Mouse (Mus musculus) embryonic facial prominence, embryonic 13.5 days (tissue): ENCODE measurements around the gene Fam50b. TPM values are rescaled to one million over a fixed set of nuclear protein-coding genes. Genes with fewer than 3 reads are reported as not detected.

Experiments
- ATAC-seq: fragments of 200-750 bp; cut with Nextera tagmentation; 2 replicates; pipeline ENCODE4 v1.8.0; 2017; ENCODE audit warnings: low read depth; ENCODE audit not compliant: insufficient number of reproducible peaks, insufficient read depth, low FRiP score, low TSS enrichment
- H3K27ac ChIP-seq: fragments of 300-500 bp; sonication (generic); 2 replicates; pipeline ENCODE4 v1.5.1; 2015; ENCODE audit warnings: moderate library complexity, mild to moderate bottlenecking, inconsistent platforms
- H3K27me3 ChIP-seq: fragments of 300-500 bp; sonication (generic); 2 replicates; pipeline ENCODE4 v1.6.1; 2015; ENCODE audit warnings: mild to moderate bottlenecking, inconsistent platforms
- H3K36me3 ChIP-seq: fragments of 300-500 bp; sonication (generic); 2 replicates; pipeline ENCODE4 v1.6.1; 2015; ENCODE audit warnings: mild to moderate bottlenecking, inconsistent platforms
- H3K4me1 ChIP-seq: fragments of 300-500 bp; sonication (generic); 2 replicates; pipeline ENCODE4 v1.6.1; 2015; ENCODE audit warnings: inconsistent platforms
- H3K4me2 ChIP-seq: fragments of 300-500 bp; sonication (generic); 2 replicates; pipeline ENCODE4 v1.6.1; 2015; ENCODE audit warnings: moderate library complexity, mild to moderate bottlenecking, inconsistent platforms
- H3K4me3 ChIP-seq: fragments of 300-500 bp; sonication (generic); 2 replicates; pipeline ENCODE4 v1.5.1; 2015; ENCODE audit warnings: mild to moderate bottlenecking, inconsistent platforms
- H3K9ac ChIP-seq: fragments of 300-500 bp; sonication (generic); 2 replicates; pipeline ENCODE4 v1.6.1; 2015; ENCODE audit warnings: mild to moderate bottlenecking, inconsistent platforms
- H3K9me3 ChIP-seq: fragments of 300-500 bp; sonication (generic); 2 replicates; pipeline ENCODE4 v1.6.1; 2016; ENCODE audit warnings: inconsistent platforms
- WGBS: fragments of 180-500 bp; shearing (Covaris S2); methylation state at CpG from one replicate; pipeline ENCODE4 v1.1.7; 2015; ENCODE audit warnings: mixed read lengths; 5-methylcytosine and 5-hydroxymethylcytosine counted together
- polyA plus RNA-seq: library from polyadenylated mRNA; unstranded; fragments of >200 nt; fragmentation: Nextera tagmentation; extraction: Ambion mirVana; gene quantifications from 2 replicates; pipeline ENCODE4 v1.2.1, GENCODE M21; 2015

The Fam50b gene
- polyA plus RNA-seq, result not detected in 2 replicates

DNA sequence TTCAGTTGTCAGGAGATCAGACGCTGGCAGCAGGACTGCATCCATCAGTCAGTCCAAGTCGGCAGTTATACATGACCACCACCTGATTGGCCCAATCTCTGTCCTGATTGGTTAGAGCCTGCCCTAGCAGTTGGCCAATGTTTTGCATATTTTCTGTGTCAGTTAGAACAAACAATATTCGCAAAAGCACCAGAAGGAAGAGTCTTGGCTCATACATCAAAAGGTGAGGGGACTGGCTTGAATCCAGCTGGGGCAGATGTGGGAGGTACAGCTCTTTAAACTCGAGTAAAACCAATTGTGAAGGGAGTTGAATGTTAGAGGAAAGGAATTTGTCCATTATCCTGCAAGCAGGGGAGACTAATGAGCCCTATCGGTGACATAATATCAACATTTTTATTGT, at the start of gene Fam50b:
TSS of gene Fam50b (plus strand) at position 165 of the 400 bp plus-strand sequence.
- 16% methylated on average over 5 of the region's 5 CpGs for WGBS
- no peak within 1 kb of the TSS for H3K9ac ChIP-seq

DNA sequence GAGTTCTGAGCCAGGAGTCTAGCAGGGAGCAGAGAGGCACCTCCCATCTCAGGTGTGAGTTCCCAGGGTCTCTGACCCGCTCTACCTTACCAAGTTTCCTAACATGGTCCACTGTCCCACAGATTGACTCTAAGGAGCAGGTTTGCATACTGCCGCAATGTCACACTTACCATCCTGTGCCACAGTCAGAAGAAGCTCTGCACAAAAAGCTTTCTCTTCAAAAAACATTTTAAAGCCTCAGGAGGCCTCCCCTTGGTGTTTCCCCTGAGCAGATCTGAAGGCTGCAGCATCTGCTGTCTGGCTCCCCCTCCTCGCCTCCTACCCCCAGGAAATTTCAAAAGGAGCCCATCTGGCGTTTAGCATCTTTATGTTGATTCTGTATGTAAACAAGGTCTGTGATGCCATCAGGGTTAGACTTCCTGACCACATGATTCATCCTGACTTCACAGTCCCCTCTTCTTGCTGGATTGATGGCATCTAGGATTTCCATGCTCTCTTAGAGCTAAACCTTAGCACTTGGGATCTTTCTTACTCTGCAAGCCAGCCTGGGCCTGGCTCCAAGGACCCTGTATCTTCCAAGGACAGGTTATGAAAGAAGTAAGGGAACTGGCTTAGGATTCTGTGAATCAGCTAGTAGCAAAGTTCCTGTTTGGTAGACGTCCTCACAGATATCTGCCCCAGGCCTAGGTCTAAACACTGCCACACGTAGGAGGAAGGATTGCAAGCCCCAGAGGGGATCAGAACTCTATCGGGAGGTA, 49.5 kb upstream of the Fam50b start:
- Histone ChIP-seq H3K27ac (no peak overlapping the region), H3K4me3 (no peak overlapping the region), H3K9ac (no peak overlapping the region), H3K4me1 (peaks cover 4% of the 10 kb centered on the region; the same call in 1 of the 2 replicates), H3K27me3 (no peaks in the 10 kb centered on the region), H3K9me3 (no peaks in the 10 kb centered on the region), H3K4me2 (no peak overlapping the region), H3K36me3 (no peaks in the 10 kb centered on the region)
- no peak for ATAC-seq
- WGBS, result 60% methylated on average over 7 of the region's 7 CpGs

More for the DNA sequence above, at the start of gene Fam50b:
- ATAC-seq, result no peak
- Histone ChIP-seq H3K27ac (no peak within 1 kb of the TSS), H3K27me3 (no peaks in the 10 kb centered on the region), H3K4me1 (peaks cover 9% of the 10 kb centered on the region), H3K4me3 (no peak within 1 kb of the TSS), H3K4me2 (no peak within 1 kb of the TSS), H3K36me3 (no peaks in the 10 kb centered on the region), H3K9me3 (no peaks in the 10 kb centered on the region)

DNA sequence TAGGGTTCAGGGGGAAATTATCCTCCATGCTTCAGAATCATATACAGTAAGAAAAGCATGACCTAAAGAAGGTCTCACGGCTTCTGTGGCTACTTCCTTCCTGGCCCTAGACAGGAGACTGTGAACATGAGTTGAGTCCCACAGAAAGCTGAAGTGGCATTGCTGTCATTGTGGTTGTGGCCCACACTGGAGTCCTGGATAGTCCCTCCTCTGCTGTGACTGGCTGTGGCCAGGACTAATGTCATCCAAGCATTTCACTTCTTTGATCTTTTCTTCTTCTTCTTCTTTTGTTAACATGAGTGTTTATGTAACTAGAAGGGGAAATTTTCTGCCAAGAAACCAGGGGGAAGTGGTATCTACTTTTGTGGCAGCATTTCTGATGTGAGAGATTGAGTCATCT, 43.6 kb upstream of the Fam50b start:
- ATAC-seq, result no peak
- H3K4me3 ChIP-seq, result no peak overlapping the region
- no peaks in the 10 kb centered on the region for H3K27me3 ChIP-seq
- 88% methylated on average over 1 of the region's 1 CpGs for WGBS
- H3K4me1 ChIP-seq, result no peaks in the 10 kb centered on the region
- H3K4me2 ChIP-seq, result no peak overlapping the region
- no peak overlapping the region for H3K9ac ChIP-seq
- no peaks in the 10 kb centered on the region for H3K9me3 ChIP-seq
- H3K27ac ChIP-seq, result no peak overlapping the region
- no peaks in the 10 kb centered on the region for H3K36me3 ChIP-seq

DNA sequence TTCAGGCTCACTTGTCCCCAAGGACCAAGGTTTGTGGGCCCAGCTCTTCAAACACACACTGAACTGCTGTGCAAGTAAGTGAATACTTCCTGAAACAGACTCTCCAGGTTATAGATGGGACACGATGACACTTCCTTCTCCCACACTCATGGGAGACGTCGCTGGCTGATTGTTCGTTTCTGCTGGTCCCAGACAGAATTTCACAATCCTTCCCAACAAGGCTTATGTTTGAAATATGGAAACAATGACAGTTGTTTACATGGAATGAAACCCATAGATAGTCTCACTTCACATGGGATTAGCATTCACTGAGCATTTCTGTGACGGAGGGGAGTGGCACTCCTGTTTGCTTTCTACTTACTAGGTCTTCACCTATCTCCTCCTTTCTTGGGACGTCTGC, 41.5 kb upstream of the Fam50b start:
- Histone ChIP-seq H3K4me2 (no peak overlapping the region), H3K9me3 (no peaks in the 10 kb centered on the region), H3K27ac (no peak overlapping the region), H3K36me3 (no peaks in the 10 kb centered on the region), H3K9ac (no peak overlapping the region), H3K4me3 (no peak overlapping the region), H3K27me3 (no peaks in the 10 kb centered on the region), H3K4me1 (0 out of 2 replicates have a peak, but pooled peaks cover 6% of the 10 kb centered on the region)
- 79% methylated on average over 6 of the region's 6 CpGs for WGBS
- no peak for ATAC-seq

DNA sequence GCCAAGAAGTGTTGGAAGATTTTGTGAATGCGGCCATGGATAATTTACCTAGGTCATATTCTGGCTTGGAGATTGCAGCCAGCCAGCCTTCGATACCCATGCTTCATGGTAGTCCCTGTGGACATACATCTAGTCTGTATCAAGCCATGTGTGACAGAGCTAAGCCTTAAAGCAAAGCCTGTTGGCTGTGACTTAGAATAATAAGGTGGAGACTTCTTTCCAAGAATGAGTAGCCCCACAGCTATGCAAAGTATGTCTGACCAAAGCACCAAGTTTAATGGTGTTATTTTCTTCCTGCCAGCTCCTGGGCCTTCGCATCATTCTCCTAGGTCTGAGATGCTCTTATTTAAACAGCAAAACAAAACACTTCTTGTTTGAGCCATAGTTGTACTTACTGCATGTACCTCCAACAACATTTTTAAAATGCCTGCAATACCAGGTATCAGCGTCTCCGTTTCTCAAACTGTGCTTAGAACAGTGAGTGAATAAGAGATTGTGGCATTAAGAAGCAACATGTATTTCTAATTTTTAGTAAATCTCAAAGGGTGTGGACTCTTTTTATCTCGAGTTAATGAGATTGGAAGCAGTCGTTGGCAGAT, 37.8 kb upstream of the Fam50b start:
- Histone ChIP-seq H3K4me3 (no peak overlapping the region), H3K27me3 (no peaks in the 10 kb centered on the region), H3K36me3 (no peaks in the 10 kb centered on the region), H3K4me1 (peaks cover 12% of the 10 kb centered on the region), H3K9me3 (no peaks in the 10 kb centered on the region), H3K9ac (no peak overlapping the region), H3K27ac (no peak overlapping the region), H3K4me2 (no peak overlapping the region)
- ATAC-seq, result no peak
- WGBS, result 79% methylated on average over 7 of the region's 7 CpGs

DNA sequence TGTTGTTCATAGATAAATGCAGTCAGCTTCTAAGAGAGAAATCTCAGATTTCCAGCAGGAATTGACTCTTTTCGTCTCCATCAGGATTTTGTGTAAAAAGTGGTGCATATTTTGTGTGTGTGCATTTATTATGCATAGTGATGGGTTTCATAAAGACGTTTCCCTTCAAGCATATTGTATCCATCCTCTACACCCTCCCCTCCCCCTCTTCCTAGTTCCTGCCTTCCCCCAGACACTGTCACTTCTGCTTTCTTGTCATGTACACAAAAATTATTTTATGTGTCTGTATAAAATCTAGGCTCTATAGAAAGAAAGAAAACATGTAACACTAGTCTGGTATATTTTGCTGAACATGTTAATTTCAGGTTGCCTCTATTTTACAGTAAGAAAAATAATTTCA, 34.6 kb upstream of the Fam50b start:
- Histone ChIP-seq H3K4me2 (no peak overlapping the region), H3K36me3 (no peaks in the 10 kb centered on the region), H3K9ac (no peak overlapping the region), H3K27me3 (no peaks in the 10 kb centered on the region), H3K4me1 (peaks cover 12% of the 10 kb centered on the region), H3K27ac (no peak overlapping the region), H3K9me3 (no peaks in the 10 kb centered on the region), H3K4me3 (no peak overlapping the region)
- ATAC-seq, result no peak
- WGBS, result 20% methylated on average over 2 of the region's 2 CpGs

DNA sequence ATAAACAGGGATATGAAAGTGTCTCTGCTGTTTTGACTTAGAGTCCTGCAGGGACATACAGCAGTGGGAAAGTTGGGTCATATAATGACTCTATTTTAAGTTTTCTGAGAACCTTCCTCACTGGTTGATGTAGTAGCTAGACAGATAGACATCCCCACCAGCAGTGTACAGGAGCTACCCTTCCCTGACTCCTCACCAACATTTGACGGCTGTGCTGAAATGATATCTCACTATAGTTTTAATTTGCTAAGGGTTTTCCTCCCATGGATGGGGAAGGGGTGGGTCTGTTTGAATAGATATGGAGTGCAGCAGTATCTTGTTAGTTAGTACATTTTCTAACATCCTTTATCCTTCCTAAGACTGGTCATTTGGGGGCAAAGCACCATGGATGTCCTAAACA, 34.0 kb upstream of the Fam50b start:
- Histone ChIP-seq H3K9me3 (no peaks in the 10 kb centered on the region), H3K27ac (no peak overlapping the region), H3K27me3 (no peaks in the 10 kb centered on the region), H3K4me2 (no peak overlapping the region), H3K9ac (no peak overlapping the region), H3K4me3 (no peak overlapping the region), H3K36me3 (no peaks in the 10 kb centered on the region), H3K4me1 (peaks cover 12% of the 10 kb centered on the region)
- WGBS, result 79% methylated on average over 1 of the region's 1 CpGs
- no peak for ATAC-seq

DNA sequence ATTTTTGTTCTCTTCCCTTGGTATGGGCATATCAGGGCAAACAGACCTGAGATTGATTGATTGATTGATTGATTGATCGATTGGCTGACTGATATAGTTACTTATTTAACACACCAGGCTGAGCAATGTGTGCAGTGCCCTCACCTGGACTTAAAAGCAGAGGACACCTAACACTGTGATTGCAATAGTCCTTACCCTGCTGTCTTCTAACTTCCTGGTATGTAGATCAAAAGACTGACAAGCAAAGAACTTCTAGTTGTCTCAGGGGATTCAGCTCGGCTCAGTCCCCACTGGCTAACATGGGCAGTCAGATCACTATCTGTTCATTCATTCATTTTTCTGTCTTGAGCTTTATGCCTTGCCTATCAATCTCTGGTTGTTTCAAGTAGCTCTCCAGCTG, 31.3 kb upstream of the Fam50b start:
- H3K4me2 ChIP-seq, result no peak overlapping the region
- no peak for ATAC-seq
- WGBS, result 59% methylated on average over 2 of the region's 2 CpGs
- no peaks in the 10 kb centered on the region for H3K27me3 ChIP-seq
- peaks cover 6% of the 10 kb centered on the region for H3K4me1 ChIP-seq
- no peak overlapping the region for H3K9ac ChIP-seq
- no peak overlapping the region for H3K4me3 ChIP-seq
- H3K9me3 ChIP-seq, result no peaks in the 10 kb centered on the region
- H3K27ac ChIP-seq, result no peak overlapping the region
- H3K36me3 ChIP-seq, result no peaks in the 10 kb centered on the region

DNA sequence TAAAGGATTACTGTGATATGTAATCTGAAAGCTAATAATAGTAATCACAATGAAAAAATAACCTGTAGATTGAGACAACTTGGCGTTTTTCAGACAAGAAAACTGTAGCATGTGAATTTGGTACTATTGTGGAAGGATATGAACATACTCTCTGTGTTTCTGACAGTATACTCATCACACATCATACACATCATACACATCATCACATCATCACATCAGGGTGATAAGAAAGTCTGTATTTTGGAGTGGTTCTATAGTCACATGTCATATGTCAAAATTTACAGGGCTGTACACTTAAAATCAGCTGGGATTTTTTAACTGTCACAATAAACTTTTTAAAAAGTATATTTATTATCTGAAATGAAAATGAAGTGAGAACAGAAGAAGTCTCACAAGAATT, 30.9 kb upstream of the Fam50b start:
- H3K27me3 ChIP-seq, result no peaks in the 10 kb centered on the region
- no peak overlapping the region for H3K9ac ChIP-seq
- no peaks in the 10 kb centered on the region for H3K9me3 ChIP-seq
- no peak for ATAC-seq
- H3K4me3 ChIP-seq, result no peak overlapping the region
- H3K4me1 ChIP-seq, result peaks cover 6% of the 10 kb centered on the region
- 92% methylated on average over 1 of the region's 1 CpGs for WGBS
- H3K36me3 ChIP-seq, result no peaks in the 10 kb centered on the region
- no peak overlapping the region for H3K27ac ChIP-seq
- no peak overlapping the region for H3K4me2 ChIP-seq

DNA sequence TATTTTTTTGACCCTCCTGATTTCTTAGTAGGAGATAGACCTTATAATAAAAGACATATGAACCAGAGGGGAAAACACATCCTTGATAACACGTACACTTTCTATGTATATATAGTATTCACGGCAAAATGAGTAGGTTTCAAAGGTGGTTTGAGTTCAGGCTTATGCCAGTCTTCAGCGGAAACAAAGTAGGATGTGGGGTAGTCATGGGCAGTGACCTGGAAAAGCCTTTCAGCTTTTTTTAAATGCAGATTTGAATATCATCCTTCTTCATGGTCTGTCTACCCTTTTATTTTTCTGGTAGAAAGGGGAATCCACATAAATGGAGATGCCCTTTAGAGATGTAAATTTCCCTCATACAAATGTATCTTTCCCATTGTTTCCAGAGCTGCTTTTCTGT, 29.8 kb upstream of the Fam50b start:
- no peaks in the 10 kb centered on the region for H3K27me3 ChIP-seq
- H3K9me3 ChIP-seq, result no peaks in the 10 kb centered on the region
- H3K4me2 ChIP-seq, result no peak overlapping the region
- H3K4me3 ChIP-seq, result no peak overlapping the region
- H3K4me1 ChIP-seq, result peaks cover 5% of the 10 kb centered on the region
- ATAC-seq, result no peak
- no peak overlapping the region for H3K27ac ChIP-seq
- 80% methylated on average over 3 of the region's 3 CpGs for WGBS
- no peak overlapping the region for H3K9ac ChIP-seq
- no peaks in the 10 kb centered on the region for H3K36me3 ChIP-seq

DNA sequence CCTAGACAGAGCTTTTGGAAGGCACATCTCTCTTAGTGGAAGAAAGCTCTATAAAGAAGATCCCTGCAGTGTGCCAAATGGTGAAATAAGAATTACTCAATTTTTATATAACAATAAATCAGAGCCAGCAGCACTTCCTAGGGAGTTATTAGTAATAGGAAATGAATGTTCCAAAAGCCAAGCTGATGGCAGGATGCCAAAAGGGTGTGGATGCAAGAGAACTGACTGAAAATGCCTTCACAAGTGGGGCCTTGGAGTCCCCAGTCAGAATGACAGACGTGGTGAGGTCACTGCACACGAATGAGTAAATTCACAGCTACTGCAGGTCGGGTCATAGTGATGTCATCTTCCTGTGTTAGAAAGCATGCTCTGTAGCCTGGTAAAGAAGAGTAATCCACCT, 25.7 kb upstream of the Fam50b start:
- ATAC-seq, result no peak
- 0 out of 2 replicates have a peak, but pooled peaks cover 4% of the 10 kb centered on the region for H3K4me1 ChIP-seq
- no peaks in the 10 kb centered on the region for H3K27me3 ChIP-seq
- H3K4me2 ChIP-seq, result no peak overlapping the region
- no peak overlapping the region for H3K27ac ChIP-seq
- H3K36me3 ChIP-seq, result no peaks in the 10 kb centered on the region
- H3K9me3 ChIP-seq, result no peaks in the 10 kb centered on the region
- H3K4me3 ChIP-seq, result no peak overlapping the region
- 52% methylated on average over 3 of the region's 3 CpGs for whole genome bisulfite sequencing
- H3K9ac ChIP-seq, result no peak overlapping the region

DNA sequence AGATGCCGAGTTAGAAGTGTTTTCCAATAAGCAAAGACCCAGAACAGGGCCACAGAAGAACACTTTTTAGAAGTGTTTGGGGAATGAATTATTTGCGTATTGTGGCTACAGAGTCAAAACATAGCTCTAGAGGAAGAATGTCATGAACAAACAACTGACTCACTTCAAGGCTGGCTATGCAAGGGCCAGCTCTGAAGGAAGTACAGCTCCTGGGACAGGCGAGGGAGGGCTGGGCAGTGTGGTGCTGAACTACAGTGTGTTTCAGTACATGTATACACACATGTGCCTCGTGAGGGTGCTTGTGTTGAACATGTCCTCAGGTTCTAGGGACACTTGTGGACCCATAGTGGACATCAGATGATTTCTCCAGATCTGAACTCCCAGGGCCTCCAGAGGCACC, 25.1 kb upstream of the Fam50b start:
- H3K27me3 ChIP-seq, result no peaks in the 10 kb centered on the region
- H3K4me1 ChIP-seq, result 0 out of 2 replicates have a peak, but pooled peaks cover 4% of the 10 kb centered on the region
- WGBS, result 82% methylated on average over 4 of the region's 4 CpGs
- H3K27ac ChIP-seq, result no peak overlapping the region
- no peaks in the 10 kb centered on the region for H3K9me3 ChIP-seq
- H3K9ac ChIP-seq, result no peak overlapping the region
- H3K4me2 ChIP-seq, result no peak overlapping the region
- no peaks in the 10 kb centered on the region for H3K36me3 ChIP-seq
- no peak overlapping the region for H3K4me3 ChIP-seq
- no peak for ATAC-seq
